Mouse (Mus musculus) embryo, embryonic 9.5 days (tissue): ENCODE data around the gene Atf3.

ENCODE experiments used
- DNase-seq: peaks from one replicate; pipeline ENCODE4 v3.0.0-alpha.2; 2017; ENCODE audit errors: extremely low spot score

Atf3 gene

GRCm38 (mm10) chr1:191192751-191193150 lies 25.1 kb downstream of the Atf3 start:
- DNase-seq: no peak

- no peak for DNase-seq
These were observed 25.6 kb downstream of the Atf3 start for GRCm38 (mm10) chr1:191192213-191192612.

- DNase-seq: no peak
These were observed 28.0 kb downstream of the Atf3 start for GRCm38 (mm10) chr1:191189671-191190372.

GRCm38 (mm10) chr1:191186386-191186770 lies 31.5 kb downstream of the Atf3 start:
- peak; percentile 51 for DNase-seq

GRCm38 (mm10) chr1:191185761-191186385 lies 32.0 kb downstream of the Atf3 start:
- peak; percentile 56 for DNase-seq

- peak; percentile 46 for DNase-seq
These were observed 33.0 kb downstream of the Atf3 start for GRCm38 (mm10) chr1:191184841-191185251.

- DNase-seq: peak; percentile 67
These were observed 33.6 kb downstream of the Atf3 start for GRCm38 (mm10) chr1:191184066-191184815.

GRCm38 (mm10) chr1:191183163-191184065 lies 34.4 kb downstream of the Atf3 start:
- peak; percentile 92 for DNase-seq

- DNase-seq: peak; percentile 81
These were observed 35.2 kb downstream of the Atf3 start for GRCm38 (mm10) chr1:191182431-191183162.

- no peak for DNase-seq
These were observed 36.2 kb downstream of the Atf3 start for GRCm38 (mm10) chr1:191181469-191182259.

- no peak for DNase-seq
These were observed 37.4 kb downstream of the Atf3 start for GRCm38 (mm10) chr1:191180397-191180796.

- no peak for DNase-seq
These were observed 38.0 kb downstream of the Atf3 start for GRCm38 (mm10) chr1:191179846-191180245.

- peak; percentile 41 for DNase-seq
These were observed 39.2 kb downstream of the Atf3 start for GRCm38 (mm10) chr1:191178511-191179188.

- no peak for DNase-seq
These were observed 41.0 kb downstream of the Atf3 start for GRCm38 (mm10) chr1:191176887-191177286.

GRCm38 (mm10) chr1:191172487-191172886 lies 45.4 kb downstream of the Atf3 start:
- DNase-seq: peak; percentile 34

- DNase-seq: no peak
These were observed 47.4 kb downstream of the Atf3 start for GRCm38 (mm10) chr1:191170444-191170843.

- DNase-seq: no peak
These were observed 51.6 kb downstream of the Atf3 start for GRCm38 (mm10) chr1:191166189-191166588.

GRCm38 (mm10) chr1:191164717-191165116 lies 53.1 kb downstream of the Atf3 start, which contains the start of gene Fam71a:
TSS of gene Fam71a (minus strand) at chr1:191164817.
- DNase-seq: no peak

GRCm38 (mm10) chr1:191154314-191154713 lies 63.5 kb downstream of the Atf3 start:
- no peak for DNase-seq
